Mouse (Mus musculus): ENCODE data around the gene Pip5k1b.

Pip5k1b gene

DNA sequence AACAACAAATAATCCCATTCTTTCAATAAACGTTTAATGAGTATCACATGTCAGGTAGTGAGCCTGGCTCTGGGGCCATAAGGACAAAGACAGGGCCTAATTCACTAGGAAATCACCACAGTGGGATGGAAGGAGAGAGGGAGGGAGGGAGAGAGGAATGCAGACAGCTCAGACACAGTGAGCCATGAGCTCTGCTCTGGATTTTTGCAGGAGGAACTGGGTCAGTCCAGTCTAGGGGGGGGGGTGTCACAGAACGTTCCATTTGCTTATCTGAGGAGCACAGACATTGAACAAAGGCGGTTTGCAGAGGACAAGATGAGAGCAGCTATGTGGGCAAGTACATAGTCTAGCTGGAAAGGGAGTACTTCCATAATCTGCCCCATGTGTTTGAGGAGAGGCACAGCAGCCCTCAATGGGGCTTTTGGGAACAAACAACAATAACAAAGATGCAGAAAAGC lies 103.2 kb downstream of the Pip5k1b start:
- H3K36me3 ChIP-seq (ENCODE audit: control insufficient read depth, insufficient read depth, low read length, poor library complexity, severe bottlenecking) = no peaks in the 10 kb centered on the region
- no peaks in the 10 kb centered on the region for H3K27me3 ChIP-seq (ENCODE audit: control insufficient read depth, insufficient read depth, low read length, poor library complexity, severe bottlenecking)
- DNase-seq (ENCODE audit: low read depth, low spot score) = no peak

DNA sequence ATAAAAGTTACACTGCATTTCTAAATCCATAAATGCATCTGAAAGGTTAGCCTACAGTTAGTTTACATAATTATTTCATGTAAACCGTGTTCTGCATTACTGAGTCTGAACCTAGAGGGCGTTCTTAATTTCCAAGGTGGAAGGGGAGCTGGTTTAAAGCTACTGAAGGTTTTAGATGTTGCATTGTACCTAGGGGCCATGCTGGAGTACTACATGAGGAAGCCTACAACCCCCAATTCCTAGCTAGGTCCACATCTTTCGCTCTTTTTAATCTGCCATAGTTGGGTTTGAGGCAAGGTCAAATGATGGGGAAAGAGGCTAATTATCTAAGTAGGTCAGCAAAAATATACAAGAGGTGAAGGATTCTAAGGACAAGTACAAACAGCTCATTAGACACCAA lies 104.0 kb downstream of the Pip5k1b start:
- no peaks in the 10 kb centered on the region for H3K36me3 ChIP-seq (ENCODE audit: control insufficient read depth, insufficient read depth, low read length, poor library complexity, severe bottlenecking)
- DNase-seq (ENCODE audit: low read depth, low spot score) = no peak
- H3K27me3 ChIP-seq (ENCODE audit: control insufficient read depth, insufficient read depth, low read length, poor library complexity, severe bottlenecking) = no peaks in the 10 kb centered on the region

DNA sequence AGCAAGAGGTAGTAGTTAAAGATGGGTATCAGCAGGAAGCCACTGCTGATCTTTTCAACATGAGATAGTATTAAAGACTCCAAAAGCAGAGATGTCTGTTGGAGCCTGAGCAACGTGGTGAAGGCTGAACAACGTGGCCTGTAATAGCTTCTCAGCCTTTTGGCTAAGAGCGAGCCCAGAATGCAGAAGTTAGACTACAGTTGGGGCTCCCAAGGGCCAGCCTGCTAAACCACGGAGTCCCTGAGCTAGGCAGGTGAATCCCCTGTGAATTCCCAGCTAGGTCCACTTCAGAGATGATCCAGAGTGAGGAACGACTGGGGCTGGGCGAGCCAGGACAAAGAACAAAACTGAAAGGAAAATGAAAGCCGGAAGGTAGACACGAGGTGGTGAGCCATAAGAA lies 104.9 kb downstream of the Pip5k1b start:
- DNase-seq (ENCODE audit: low read depth, low spot score) = peak; percentile 19
- Histone ChIP-seq H3K36me3 (ENCODE audit: control insufficient read depth, insufficient read depth, low read length, poor library complexity, severe bottlenecking) (no peaks in the 10 kb centered on the region), H3K27me3 (ENCODE audit: control insufficient read depth, insufficient read depth, low read length, poor library complexity, severe bottlenecking) (no peaks in the 10 kb centered on the region)

DNA sequence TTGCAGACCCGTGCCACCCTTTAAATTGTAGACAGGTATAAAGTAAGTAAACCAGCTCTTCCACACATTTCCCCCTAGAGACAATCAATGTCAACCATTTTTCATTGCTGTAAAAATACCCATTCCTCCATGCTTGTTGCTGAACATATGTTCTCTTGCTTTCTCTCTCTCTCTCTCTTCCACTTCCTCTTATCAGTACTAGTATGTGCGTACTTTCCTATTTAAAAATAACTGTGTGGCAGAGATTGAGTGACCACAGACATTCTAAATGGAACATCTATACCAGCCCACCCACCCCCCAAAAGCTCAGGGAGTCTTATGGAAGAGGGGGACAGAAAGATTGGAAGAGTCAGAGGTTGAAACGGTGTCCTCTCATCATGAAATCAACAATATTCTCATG lies 111.3 kb downstream of the Pip5k1b start:
- no peaks in the 10 kb centered on the region for H3K36me3 ChIP-seq (ENCODE audit: control insufficient read depth, insufficient read depth, low read length, poor library complexity, severe bottlenecking)
- DNase-seq (ENCODE audit: low read depth, low spot score) = peak; percentile 20
- no peaks in the 10 kb centered on the region for H3K27me3 ChIP-seq (ENCODE audit: control insufficient read depth, insufficient read depth, low read length, poor library complexity, severe bottlenecking)

DNA sequence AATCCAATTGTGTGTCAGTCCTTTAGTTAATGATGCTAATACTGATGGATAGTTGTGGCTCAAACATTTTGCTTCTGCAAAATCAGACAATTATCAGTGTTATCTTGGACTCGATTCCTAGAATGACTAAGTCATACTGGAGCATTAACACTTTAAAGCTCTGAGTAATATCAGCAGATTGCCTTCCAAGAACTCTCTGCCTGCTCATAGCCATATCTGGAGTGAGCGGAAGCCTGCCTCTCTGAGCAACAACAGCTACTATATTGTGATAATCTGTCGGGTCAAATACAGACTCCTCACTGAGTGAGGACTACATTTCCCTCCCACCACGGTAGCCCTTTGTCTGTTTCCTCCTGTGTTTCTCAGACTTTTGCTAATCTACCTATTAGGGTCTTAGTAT lies 116.0 kb downstream of the Pip5k1b start:
- no peak for DNase-seq (ENCODE audit: low read depth, low spot score)
- H3K36me3 ChIP-seq (ENCODE audit: control insufficient read depth, insufficient read depth, low read length, poor library complexity, severe bottlenecking) = no peaks in the 10 kb centered on the region
- H3K27me3 ChIP-seq (ENCODE audit: control insufficient read depth, insufficient read depth, low read length, poor library complexity, severe bottlenecking) = no peaks in the 10 kb centered on the region

DNA sequence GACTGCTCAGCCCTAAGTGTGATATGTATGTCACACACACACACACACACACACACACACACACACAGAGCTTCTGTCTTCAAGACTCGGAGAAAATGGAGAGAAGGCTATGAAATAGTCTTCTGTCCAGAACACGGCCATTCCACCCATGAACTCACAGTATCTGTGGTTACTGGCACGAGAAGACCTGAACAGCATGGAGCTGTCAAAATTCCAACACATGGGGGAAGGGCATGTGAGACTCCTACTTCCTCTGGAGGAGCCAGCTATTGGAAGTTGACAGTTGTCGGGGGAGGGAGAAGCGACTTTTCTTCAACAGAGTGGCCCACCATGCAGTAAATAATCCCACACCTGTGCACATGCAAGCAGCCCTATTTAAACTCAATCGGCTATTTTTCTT lies 121.4 kb downstream of the Pip5k1b start:
- DNase-seq (ENCODE audit: low read depth, low spot score) = no peak
- H3K36me3 ChIP-seq (ENCODE audit: control insufficient read depth, insufficient read depth, low read length, poor library complexity, severe bottlenecking) = no peaks in the 10 kb centered on the region
- H3K27me3 ChIP-seq (ENCODE audit: control insufficient read depth, insufficient read depth, low read length, poor library complexity, severe bottlenecking) = no peaks in the 10 kb centered on the region

DNA sequence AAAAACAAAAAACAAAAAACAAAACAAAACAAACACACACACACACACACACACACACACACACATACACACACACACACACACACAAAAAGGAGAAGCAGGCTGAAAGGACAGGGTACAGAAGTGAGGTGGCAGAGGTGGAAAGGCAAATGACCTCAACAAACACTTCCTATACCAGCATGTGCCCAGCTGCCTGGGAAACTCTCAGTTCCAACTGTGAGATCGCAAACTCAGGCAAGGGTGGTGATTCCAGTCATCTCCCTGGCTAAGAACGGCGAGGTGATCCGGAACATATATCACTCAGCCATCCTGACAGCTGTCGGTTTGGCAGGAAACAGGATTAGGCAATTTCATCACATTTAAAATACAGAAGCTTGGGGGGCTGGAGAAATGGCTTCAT lies 123.2 kb downstream of the Pip5k1b start:
- Histone ChIP-seq H3K36me3 (ENCODE audit: control insufficient read depth, insufficient read depth, low read length, poor library complexity, severe bottlenecking) (no peaks in the 10 kb centered on the region), H3K27me3 (ENCODE audit: control insufficient read depth, insufficient read depth, low read length, poor library complexity, severe bottlenecking) (no peaks in the 10 kb centered on the region)
- no peak for DNase-seq (ENCODE audit: low read depth, low spot score)

DNA sequence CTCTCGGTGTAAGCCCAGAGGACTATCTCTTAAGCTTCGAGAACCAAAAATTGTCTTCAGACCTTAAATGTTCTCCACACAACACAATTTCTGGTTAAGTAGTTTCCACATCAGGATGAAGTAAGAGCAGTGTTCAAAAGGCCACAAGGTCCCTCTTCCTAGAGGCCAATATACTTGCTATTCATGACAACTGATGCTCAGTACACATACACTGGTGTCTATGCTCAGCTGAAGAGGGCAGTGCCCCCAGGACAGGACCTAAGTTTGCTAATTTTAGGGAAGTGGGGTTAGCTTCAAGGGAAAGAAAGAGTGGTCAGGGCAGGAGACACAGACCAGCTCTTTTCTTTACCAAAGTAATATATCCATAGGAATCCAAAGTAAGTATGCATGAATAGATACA lies 124.3 kb downstream of the Pip5k1b start:
- H3K36me3 ChIP-seq (ENCODE audit: control insufficient read depth, insufficient read depth, low read length, poor library complexity, severe bottlenecking) = no peaks in the 10 kb centered on the region
- H3K27me3 ChIP-seq (ENCODE audit: control insufficient read depth, insufficient read depth, low read length, poor library complexity, severe bottlenecking) = no peaks in the 10 kb centered on the region
- no peak for DNase-seq (ENCODE audit: low read depth, low spot score)

DNA sequence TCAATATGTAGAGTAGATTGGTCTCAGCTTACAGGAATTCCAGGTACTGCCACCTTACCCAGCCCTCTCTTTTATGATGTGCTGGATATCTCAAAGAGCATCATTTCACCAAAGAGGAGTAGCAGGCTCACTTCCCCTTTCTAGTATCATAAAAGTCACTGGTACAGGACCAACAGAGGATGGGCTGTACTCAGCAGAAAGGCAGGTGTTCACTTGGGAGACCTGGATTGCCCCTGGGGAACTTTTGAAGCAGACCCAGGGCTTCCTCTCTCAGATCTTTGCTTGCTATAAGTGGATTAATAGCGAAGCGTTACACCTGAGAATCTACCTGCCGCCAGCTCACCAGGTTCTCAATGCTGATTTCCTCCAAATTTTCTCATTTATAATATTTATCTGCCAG lies 127.7 kb downstream of the Pip5k1b start:
- Histone ChIP-seq H3K36me3 (ENCODE audit: control insufficient read depth, insufficient read depth, low read length, poor library complexity, severe bottlenecking) (no peaks in the 10 kb centered on the region), H3K27me3 (ENCODE audit: control insufficient read depth, insufficient read depth, low read length, poor library complexity, severe bottlenecking) (no peaks in the 10 kb centered on the region)
- peak; percentile 23 for DNase-seq (ENCODE audit: low read depth, low spot score)

DNA sequence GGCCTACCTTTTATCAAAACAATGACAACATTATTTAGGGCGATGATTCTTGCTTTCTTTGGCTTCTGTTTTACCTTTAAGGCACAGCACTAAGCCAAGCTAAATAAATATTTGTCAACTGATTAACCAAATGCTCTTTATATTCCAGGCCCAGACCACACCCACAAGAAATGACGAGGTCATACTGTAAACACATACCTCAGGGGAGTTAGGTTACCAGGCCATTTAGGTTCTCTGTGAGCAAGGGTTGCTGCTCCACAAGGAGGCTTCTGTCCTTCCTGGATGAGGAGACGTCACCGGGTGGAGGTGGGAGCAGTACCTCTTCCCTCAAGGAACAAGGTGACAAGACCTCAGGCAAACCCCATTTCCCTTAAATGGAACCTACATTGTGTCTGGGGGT lies 128.4 kb downstream of the Pip5k1b start:
- no peaks in the 10 kb centered on the region for H3K27me3 ChIP-seq (ENCODE audit: control insufficient read depth, insufficient read depth, low read length, poor library complexity, severe bottlenecking)
- H3K36me3 ChIP-seq (ENCODE audit: control insufficient read depth, insufficient read depth, low read length, poor library complexity, severe bottlenecking) = no peaks in the 10 kb centered on the region
- no peak for DNase-seq (ENCODE audit: low read depth, low spot score)

DNA sequence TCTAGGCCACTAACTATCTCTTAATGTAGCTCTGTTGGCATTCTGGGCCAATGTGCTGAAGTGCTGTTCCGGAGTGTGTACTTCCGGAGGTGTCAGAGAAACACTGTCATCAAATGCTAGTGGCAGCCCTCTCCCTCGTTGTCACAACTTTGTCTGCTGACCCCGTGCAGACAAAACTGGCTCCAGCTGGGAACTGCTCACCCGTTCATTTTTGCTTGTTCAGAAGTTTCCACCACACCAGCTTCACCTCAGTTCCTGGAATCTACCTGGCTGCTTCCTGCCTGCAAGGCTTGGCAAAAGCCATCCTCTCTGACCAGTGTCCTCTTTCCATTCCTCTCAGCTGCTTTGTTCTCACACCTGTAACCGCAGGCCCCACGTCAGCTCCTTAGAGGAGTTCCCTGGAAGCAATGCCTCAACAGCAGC lies 128.9 kb downstream of the Pip5k1b start:
- no peak for DNase-seq (ENCODE audit: low read depth, low spot score)
- Histone ChIP-seq H3K27me3 (ENCODE audit: control insufficient read depth, insufficient read depth, low read length, poor library complexity, severe bottlenecking) (no peaks in the 10 kb centered on the region), H3K36me3 (ENCODE audit: control insufficient read depth, insufficient read depth, low read length, poor library complexity, severe bottlenecking) (no peaks in the 10 kb centered on the region)

DNA sequence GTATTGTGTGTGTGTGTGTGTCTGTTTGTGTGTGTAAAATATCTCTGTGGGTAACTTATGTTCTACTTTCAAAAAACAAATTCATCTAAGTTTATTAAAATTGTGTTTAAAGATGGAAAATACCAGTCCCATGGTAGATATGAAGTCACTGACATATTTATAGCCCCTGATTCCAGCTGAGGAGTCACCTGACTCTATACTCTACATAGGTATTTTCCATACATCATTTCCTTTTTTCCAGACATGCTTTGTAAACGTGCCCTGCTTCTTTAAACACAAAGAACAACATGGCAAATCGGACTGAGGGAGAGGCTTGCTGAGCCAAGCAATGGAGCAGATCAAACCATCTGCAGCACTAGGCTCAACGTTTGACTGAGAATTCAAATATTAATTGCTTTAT lies 137.6 kb downstream of the Pip5k1b start:
- DNase-seq (ENCODE audit: low read depth, low spot score) = peak; percentile 50
- no peaks in the 10 kb centered on the region for H3K27me3 ChIP-seq (ENCODE audit: control insufficient read depth, insufficient read depth, low read length, poor library complexity, severe bottlenecking)
- no peaks in the 10 kb centered on the region for H3K36me3 ChIP-seq (ENCODE audit: control insufficient read depth, insufficient read depth, low read length, poor library complexity, severe bottlenecking)

DNA sequence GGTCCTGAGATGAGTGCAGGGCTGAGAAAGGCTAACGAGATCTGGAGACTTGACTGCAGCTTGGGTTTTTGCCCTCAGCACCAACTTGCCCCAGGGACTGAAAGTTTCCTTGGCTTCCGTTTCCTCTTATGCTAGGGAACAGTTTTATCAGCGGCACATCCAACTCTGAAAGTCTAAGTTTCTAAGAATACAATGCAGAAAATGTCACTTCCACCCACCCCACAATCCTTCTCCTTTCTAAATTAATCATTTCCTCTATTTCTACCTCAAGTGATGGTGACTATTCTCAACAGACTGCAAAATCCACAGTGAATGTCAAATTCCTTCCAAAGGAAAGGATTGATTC lies 138.0 kb downstream of the Pip5k1b start:
- Histone ChIP-seq H3K36me3 (ENCODE audit: control insufficient read depth, insufficient read depth, low read length, poor library complexity, severe bottlenecking) (no peaks in the 10 kb centered on the region), H3K27me3 (ENCODE audit: control insufficient read depth, insufficient read depth, low read length, poor library complexity, severe bottlenecking) (no peaks in the 10 kb centered on the region)
- DNase-seq (ENCODE audit: low read depth, low spot score) = peak; percentile 29

DNA sequence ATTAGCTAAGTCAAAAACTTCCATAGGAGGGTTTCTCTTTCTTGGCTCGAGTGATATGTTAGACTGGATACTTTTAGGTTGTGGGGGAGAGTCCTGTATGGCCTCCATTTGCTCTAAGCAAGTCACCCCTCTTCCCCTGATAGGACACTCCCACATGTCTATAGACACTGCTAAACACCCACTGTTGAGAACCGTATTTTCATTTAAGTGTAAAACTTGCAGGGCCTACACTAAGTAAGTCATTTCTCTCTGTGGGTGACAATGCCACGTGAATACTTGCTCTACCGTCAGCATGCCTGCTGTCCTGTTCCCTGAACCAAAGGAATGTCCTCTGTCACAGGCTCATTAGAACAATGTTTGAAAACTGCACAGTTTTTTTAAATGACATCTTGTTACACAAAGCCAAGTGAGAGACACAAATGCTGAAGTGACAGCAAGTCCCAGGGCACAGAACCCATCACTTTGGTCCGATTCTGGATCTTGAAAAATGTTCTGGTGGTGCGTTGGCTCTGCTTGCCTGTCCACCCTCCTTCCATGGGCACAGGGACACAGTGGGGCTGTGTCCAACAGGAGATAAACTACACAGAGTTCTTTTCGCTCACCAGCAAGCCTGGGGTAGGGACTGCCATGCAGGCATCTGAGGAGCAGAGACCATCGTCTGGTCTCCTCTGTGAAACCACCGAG lies 138.6 kb downstream of the Pip5k1b start:
- DNase-seq (ENCODE audit: low read depth, low spot score) = no peak
- no peaks in the 10 kb centered on the region for H3K36me3 ChIP-seq (ENCODE audit: control insufficient read depth, insufficient read depth, low read length, poor library complexity, severe bottlenecking)
- H3K27me3 ChIP-seq (ENCODE audit: control insufficient read depth, insufficient read depth, low read length, poor library complexity, severe bottlenecking) = no peaks in the 10 kb centered on the region

DNA sequence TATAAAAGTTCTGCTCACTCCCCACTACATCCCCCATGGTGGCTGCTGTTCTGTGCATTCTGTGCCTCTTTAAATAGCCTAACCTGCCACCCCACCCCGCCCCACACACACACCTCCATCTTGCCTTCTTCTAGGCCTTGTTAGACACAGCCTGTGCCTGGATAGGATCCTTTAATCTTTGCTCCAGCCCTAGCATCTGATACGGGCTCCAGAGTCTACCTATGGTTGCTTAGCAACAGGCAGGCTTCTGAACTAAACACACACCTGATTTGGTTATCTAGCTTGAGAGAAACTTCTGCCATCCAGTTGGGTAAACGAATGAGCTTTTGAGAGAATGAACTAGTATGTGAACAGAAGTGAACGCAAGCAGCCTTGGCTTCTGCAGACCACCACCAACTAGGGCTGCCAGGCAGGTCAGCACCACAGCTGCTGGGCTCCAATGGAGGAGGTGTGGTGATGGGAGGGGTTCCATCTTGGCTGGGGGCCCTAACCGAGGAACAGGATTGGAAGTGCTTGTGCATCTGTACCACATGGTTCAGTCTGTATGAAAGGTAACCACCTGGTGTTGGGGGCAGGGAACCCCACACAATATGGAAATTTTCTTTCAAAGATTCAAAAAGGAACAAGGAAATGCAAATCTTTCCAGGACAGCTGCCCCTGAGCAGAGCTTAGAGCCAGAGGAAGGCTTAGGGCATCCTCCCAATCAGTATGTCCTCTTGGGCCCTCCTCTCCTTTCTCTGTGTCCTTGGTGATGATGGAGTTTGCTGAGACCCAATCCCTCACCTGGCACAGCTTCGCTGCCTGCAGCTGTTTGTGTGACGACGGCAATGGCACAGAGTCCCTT lies 139.7 kb downstream of the Pip5k1b start:
- Histone ChIP-seq H3K36me3 (ENCODE audit: control insufficient read depth, insufficient read depth, low read length, poor library complexity, severe bottlenecking) (no peaks in the 10 kb centered on the region), H3K27me3 (ENCODE audit: control insufficient read depth, insufficient read depth, low read length, poor library complexity, severe bottlenecking) (no peaks in the 10 kb centered on the region)
- peak; percentile 23 for DNase-seq (ENCODE audit: low read depth, low spot score)

Data from splenic B cell, adult 2 months (primary cell).